18 mouse cellular contexts compared by ENCODE assay signal in genomic region chr13:53511366-53511765, GRCm38 (mm10). TPM values are rescaled to one million over a fixed set of nuclear protein-coding genes. Genes with fewer than 3 reads are reported as not detected.
"Had no signal": no experiment of that assay in that cellular context is flagged by ENCODE, and none has a peak within 500 bp of the region (broad histone marks: within the 10 kb centered on the region; RNA-seq: fewer than 3 reads in every experiment).

No protein-coding gene starts in this region.

- ATAC-seq: liver, postnatal 0 days; lung, postnatal 0 days; midbrain, embryonic 13.5 days; midbrain, embryonic 15.5 days had no signal

- DNase-seq: liver, postnatal 0 days; lung, adult 2 months; lung, postnatal 14 days; lung, postnatal 36 days; retina, postnatal 1 day; right cerebral cortex, adult 18-20 months; right cerebral cortex, postnatal 25 days; right cerebral cortex, postnatal 4 days; spleen, adult 18-20 months; thymus, adult 18-20 months; thymus, postnatal 14 days; thymus, postnatal 36 days had no signal

RNA-seq across cellular contexts. Expression of gene Msx2, which starts 38.5 kb away (rescaled TPM):
- total RNA-seq: megakaryocyte progenitor cell, adult 5-6 weeks; monocyte, adult 5-6 weeks; neutrophil, adult 5-6 weeks had no signal
